Mouse (Mus musculus): ENCODE measurements around the gene Polr2a. TPM values are rescaled to one million over a fixed set of nuclear protein-coding genes. Genes with fewer than 3 reads are reported as not detected.

The Polr2a gene
- 46.5 and 50.1 TPM in 2 replicates for polyA plus RNA-seq (2014; fragmentation: Nextera tagmentation; extraction: Ambion mirVana)

- peak; percentile 97 for ATAC-seq (ENCODE audit: low FRiP score)
- H3K4me3 ChIP-seq (ENCODE audit: low read depth, low read length), result peak within 1 kb of the TSS; percentile 67
- peaks cover 10% of the 10 kb centered on the region for H3K4me1 ChIP-seq (replicated peaks; ENCODE audit: control insufficient read depth, insufficient read depth, low read length)
- peak within 1 kb of the TSS; percentile 65 for H3K4me2 ChIP-seq (replicated peaks; ENCODE audit: low read depth, low read length)
- H3K36me3 ChIP-seq (ENCODE audit: control insufficient read depth, insufficient read depth, low read length), result no peaks in the 10 kb centered on the region
- H3K27me3 ChIP-seq (ENCODE audit: control insufficient read depth, insufficient read depth, low read length), result no peaks in the 10 kb centered on the region
- DNase-seq (ENCODE audit: low spot score), result peak; percentile 99
- H3K9ac ChIP-seq (ENCODE audit: low read depth, low read length), result peak within 1 kb of the TSS; percentile 82
- H3K9me3 ChIP-seq (ENCODE audit: control insufficient read depth, low read length), result no peaks in the 10 kb centered on the region
- H3K27ac ChIP-seq (ENCODE audit: low read depth, low read length), result peak within 1 kb of the TSS; percentile 96
- WGBS, result 0% methylated on average over 35 of the region's 36 CpGs
Observed at GRCm38 (mm10) chr11:69758478-69758970, at the start of gene Polr2a. Gene Polr2a, minus strand, starts transcription at chr11:69758637.

- H3K4me1 ChIP-seq (replicated peaks; ENCODE audit: control insufficient read depth, insufficient read depth, low read length), result peaks cover 9% of the 10 kb centered on the region
- no peak for DNase-seq (ENCODE audit: low spot score)
- H3K9ac ChIP-seq (ENCODE audit: low read depth, low read length), result no peak overlapping the region
- no peaks in the 10 kb centered on the region for H3K36me3 ChIP-seq (ENCODE audit: control insufficient read depth, insufficient read depth, low read length)
- H3K9me3 ChIP-seq (ENCODE audit: control insufficient read depth, low read length), result no peaks in the 10 kb centered on the region
- ATAC-seq (ENCODE audit: low FRiP score), result no peak
- H3K27ac ChIP-seq (ENCODE audit: low read depth, low read length), result no peak overlapping the region
- no peak overlapping the region for H3K4me3 ChIP-seq (ENCODE audit: low read depth, low read length)
- 81% methylated on average over 2 of the region's 2 CpGs for WGBS
- H3K4me2 ChIP-seq (replicated peaks; ENCODE audit: low read depth, low read length), result no peak overlapping the region
- H3K27me3 ChIP-seq (ENCODE audit: control insufficient read depth, insufficient read depth, low read length), result peaks cover 36% of the 10 kb centered on the region
Observed at GRCm38 (mm10) chr11:69807641-69808040, 49.2 kb upstream of the Polr2a start.

- H3K4me2 ChIP-seq (replicated peaks; ENCODE audit: low read depth, low read length), result no peak overlapping the region
- peaks cover 11% of the 10 kb centered on the region for H3K4me1 ChIP-seq (replicated peaks; ENCODE audit: control insufficient read depth, insufficient read depth, low read length)
- H3K36me3 ChIP-seq (ENCODE audit: control insufficient read depth, insufficient read depth, low read length), result no peaks in the 10 kb centered on the region
- DNase-seq (ENCODE audit: low spot score) (no peak), ATAC-seq (ENCODE audit: low FRiP score) (no peak)
- H3K27me3 ChIP-seq (ENCODE audit: control insufficient read depth, insufficient read depth, low read length), result peaks cover 48% of the 10 kb centered on the region
- 83% methylated on average over 4 of the region's 4 CpGs for WGBS
- no peaks in the 10 kb centered on the region for H3K9me3 ChIP-seq (ENCODE audit: control insufficient read depth, low read length)
- no peak overlapping the region for H3K4me3 ChIP-seq (ENCODE audit: low read depth, low read length)
- H3K9ac ChIP-seq (ENCODE audit: low read depth, low read length), result no peak overlapping the region
- H3K27ac ChIP-seq (ENCODE audit: low read depth, low read length), result no peak overlapping the region
Observed at GRCm38 (mm10) chr11:69806378-69806777, 47.9 kb upstream of the Polr2a start.

- H3K27ac ChIP-seq (ENCODE audit: low read depth, low read length), result no peak within 1 kb of the TSS
- H3K4me1 ChIP-seq (replicated peaks; ENCODE audit: control insufficient read depth, insufficient read depth, low read length), result peaks cover 13% of the 10 kb centered on the region
- peak within 1 kb of the TSS; percentile 22 for H3K4me2 ChIP-seq (replicated peaks; ENCODE audit: low read depth, low read length)
- no peak within 1 kb of the TSS for H3K9ac ChIP-seq (ENCODE audit: low read depth, low read length)
- H3K27me3 ChIP-seq (ENCODE audit: control insufficient read depth, insufficient read depth, low read length), result peaks cover 51% of the 10 kb centered on the region
- ATAC-seq (ENCODE audit: low FRiP score), result no peak
- H3K36me3 ChIP-seq (ENCODE audit: control insufficient read depth, insufficient read depth, low read length), result no peaks in the 10 kb centered on the region
- no peaks in the 10 kb centered on the region for H3K9me3 ChIP-seq (ENCODE audit: control insufficient read depth, low read length)
- H3K4me3 ChIP-seq (ENCODE audit: low read depth, low read length), result 0 out of 2 replicates have a peak within 1 kb of the TSS, but pooled peaks have one; percentile 11
- DNase-seq (ENCODE audit: low spot score), result peak; percentile 22
- 5% methylated on average over 29 of the region's 29 CpGs for WGBS
Observed at GRCm38 (mm10) chr11:69804972-69805909, 46.8 kb upstream of the Polr2a start, which contains the start of gene Tmem102. Gene Tmem102, minus strand, starts transcription at chr11:69805624.

- Histone ChIP-seq H3K27ac (ENCODE audit: low read depth, low read length) (no peak overlapping the region), H3K4me1 (replicated peaks; ENCODE audit: control insufficient read depth, insufficient read depth, low read length) (peaks cover 13% of the 10 kb centered on the region), H3K9me3 (ENCODE audit: control insufficient read depth, low read length) (no peaks in the 10 kb centered on the region), H3K27me3 (ENCODE audit: control insufficient read depth, insufficient read depth, low read length) (peaks cover 53% of the 10 kb centered on the region), H3K36me3 (ENCODE audit: control insufficient read depth, insufficient read depth, low read length) (no peaks in the 10 kb centered on the region), H3K4me2 (replicated peaks; ENCODE audit: low read depth, low read length) (no peak overlapping the region; the same call in 1 of the 2 replicates), H3K9ac (ENCODE audit: low read depth, low read length) (no peak overlapping the region), H3K4me3 (ENCODE audit: low read depth, low read length) (0 out of 2 replicates have a peak overlapping the region, but pooled peaks have one; percentile 11)
- no peak for ATAC-seq (ENCODE audit: low FRiP score)
- DNase-seq (ENCODE audit: low spot score), result no peak
- 5% methylated on average over 12 of the region's 12 CpGs for WGBS
Observed at GRCm38 (mm10) chr11:69804652-69804940, 46.2 kb upstream of the Polr2a start.

- Histone ChIP-seq H3K4me2 (replicated peaks; ENCODE audit: low read depth, low read length) (peak overlapping the region; percentile 73), H3K36me3 (ENCODE audit: control insufficient read depth, insufficient read depth, low read length) (no peaks in the 10 kb centered on the region), H3K27me3 (ENCODE audit: control insufficient read depth, insufficient read depth, low read length) (peaks cover 53% of the 10 kb centered on the region), H3K27ac (ENCODE audit: low read depth, low read length) (0 out of 2 replicates have a peak overlapping the region, but pooled peaks have one; percentile 47), H3K4me1 (replicated peaks; ENCODE audit: control insufficient read depth, insufficient read depth, low read length) (peaks cover 17% of the 10 kb centered on the region), H3K4me3 (ENCODE audit: low read depth, low read length) (peak overlapping the region; percentile 54), H3K9me3 (ENCODE audit: control insufficient read depth, low read length) (no peaks in the 10 kb centered on the region), H3K9ac (ENCODE audit: low read depth, low read length) (peak overlapping the region; percentile 49; the same call in 1 of the 2 replicates)
- peak; percentile 31; the same call in 1 of the 2 replicates for ATAC-seq (ENCODE audit: low FRiP score)
- DNase-seq (ENCODE audit: low spot score), result peak; percentile 82
- 2% methylated on average over 58 of the region's 60 CpGs for WGBS
Observed at GRCm38 (mm10) chr11:69803786-69804651, 45.6 kb upstream of the Polr2a start.

GRCm38 (mm10) chr11:69803328-69803727 lies 44.9 kb upstream of the Polr2a start:
- H3K4me1 ChIP-seq (replicated peaks; ENCODE audit: control insufficient read depth, insufficient read depth, low read length), result peaks cover 17% of the 10 kb centered on the region
- 0 out of 2 replicates have a peak overlapping the region, but pooled peaks have one; percentile 47 for H3K27ac ChIP-seq (ENCODE audit: low read depth, low read length)
- H3K9me3 ChIP-seq (ENCODE audit: control insufficient read depth, low read length), result no peaks in the 10 kb centered on the region
- peak overlapping the region; percentile 73 for H3K4me2 ChIP-seq (replicated peaks; ENCODE audit: low read depth, low read length)
- peak overlapping the region; percentile 54 for H3K4me3 ChIP-seq (ENCODE audit: low read depth, low read length)
- peaks cover 53% of the 10 kb centered on the region for H3K27me3 ChIP-seq (ENCODE audit: control insufficient read depth, insufficient read depth, low read length)
- DNase-seq (ENCODE audit: low spot score) (no peak), ATAC-seq (ENCODE audit: low FRiP score) (0 out of 2 replicates have a peak, but pooled peaks have one; percentile 5)
- no peaks in the 10 kb centered on the region for H3K36me3 ChIP-seq (ENCODE audit: control insufficient read depth, insufficient read depth, low read length)
- WGBS, result 2% methylated on average over 12 of the region's 12 CpGs
- peak overlapping the region; percentile 49; the same call in 1 of the 2 replicates for H3K9ac ChIP-seq (ENCODE audit: low read depth, low read length)

- no peak for ATAC-seq (ENCODE audit: low FRiP score)
- under 1% methylated on average over 31 of the region's 33 CpGs for WGBS
- Histone ChIP-seq H3K36me3 (ENCODE audit: control insufficient read depth, insufficient read depth, low read length) (no peaks in the 10 kb centered on the region), H3K27ac (ENCODE audit: low read depth, low read length) (0 out of 2 replicates have a peak overlapping the region, but pooled peaks have one; percentile 24), H3K9ac (ENCODE audit: low read depth, low read length) (peak overlapping the region; percentile 52), H3K4me2 (replicated peaks; ENCODE audit: low read depth, low read length) (peak overlapping the region; percentile 73), H3K4me3 (ENCODE audit: low read depth, low read length) (peak overlapping the region; percentile 54), H3K27me3 (ENCODE audit: control insufficient read depth, insufficient read depth, low read length) (peaks cover 57% of the 10 kb centered on the region), H3K9me3 (ENCODE audit: control insufficient read depth, low read length) (no peaks in the 10 kb centered on the region), H3K4me1 (replicated peaks; ENCODE audit: control insufficient read depth, insufficient read depth, low read length) (peaks cover 17% of the 10 kb centered on the region)
- DNase-seq (ENCODE audit: low spot score), result peak; percentile 85
Observed at GRCm38 (mm10) chr11:69802648-69803105, 44.2 kb upstream of the Polr2a start.
